Mouse (Mus musculus) heart, adult 11 months (tissue): ENCODE data around the gene Agtpbp1.
A peak's percentile ranks its signal among the peaks of the same experiment; 100 is the strongest.

Experiments used
- DNase-seq: peaks from one replicate; pipeline ENCODE4 v3.0.0; 2022

Gene Agtpbp1

GRCm38 (mm10) chr13:59521271-59522064 is 63.6 kb downstream of the Agtpbp1 start:
- peak; percentile 78 for DNase-seq

GRCm38 (mm10) chr13:59520834-59521233 is 64.2 kb downstream of the Agtpbp1 start:
- DNase-seq = no peak

GRCm38 (mm10) chr13:59519479-59519878 is 65.5 kb downstream of the Agtpbp1 start:
- DNase-seq = peak; percentile 61

- peak; percentile 45 for DNase-seq
Observed at GRCm38 (mm10) chr13:59518016-59518415, 67.0 kb downstream of the Agtpbp1 start.

- peak; percentile 85 for DNase-seq
Observed at GRCm38 (mm10) chr13:59515074-59515473, 70.0 kb downstream of the Agtpbp1 start.

GRCm38 (mm10) chr13:59509644-59510366 is 75.2 kb downstream of the Agtpbp1 start:
- peak; percentile 77 for DNase-seq

- peak; percentile 92 for DNase-seq
Observed at GRCm38 (mm10) chr13:59508584-59508983, 76.4 kb downstream of the Agtpbp1 start.

GRCm38 (mm10) chr13:59506450-59506849 is 78.6 kb downstream of the Agtpbp1 start:
- peak; percentile 97 for DNase-seq

- peak; percentile 78 for DNase-seq
Observed at GRCm38 (mm10) chr13:59505867-59506266, 79.2 kb downstream of the Agtpbp1 start.

- DNase-seq = peak; percentile 49
Observed at GRCm38 (mm10) chr13:59503581-59503980, 81.4 kb downstream of the Agtpbp1 start.

GRCm38 (mm10) chr13:59499831-59500230 is 85.2 kb downstream of the Agtpbp1 start:
- peak; percentile 86 for DNase-seq

GRCm38 (mm10) chr13:59499374-59499773 is 85.7 kb downstream of the Agtpbp1 start:
- DNase-seq = peak; percentile 96

- DNase-seq = no peak
Observed at GRCm38 (mm10) chr13:59498191-59498590, 86.8 kb downstream of the Agtpbp1 start.

- DNase-seq = peak; percentile 63
Observed at GRCm38 (mm10) chr13:59495839-59496238, 89.2 kb downstream of the Agtpbp1 start.

GRCm38 (mm10) chr13:59494619-59495262 is 90.3 kb downstream of the Agtpbp1 start:
- DNase-seq = peak; percentile 88

- peak; percentile 18 for DNase-seq
Observed at GRCm38 (mm10) chr13:59490726-59491125, 94.3 kb downstream of the Agtpbp1 start.

GRCm38 (mm10) chr13:59489143-59489542 is 95.9 kb downstream of the Agtpbp1 start:
- no peak for DNase-seq

- peak; percentile 25 for DNase-seq
Observed at GRCm38 (mm10) chr13:59487287-59487686, 97.7 kb downstream of the Agtpbp1 start.

GRCm38 (mm10) chr13:59486243-59486642 is 98.8 kb downstream of the Agtpbp1 start:
- DNase-seq = no peak

GRCm38 (mm10) chr13:59485456-59485855 is 99.6 kb downstream of the Agtpbp1 start:
- DNase-seq = peak; percentile 71

GRCm38 (mm10) chr13:59481484-59481855 is 103.6 kb downstream of the Agtpbp1 start:
- peak; percentile 70 for DNase-seq

GRCm38 (mm10) chr13:59480599-59481483 is 104.2 kb downstream of the Agtpbp1 start:
- DNase-seq = peak; percentile 75
